Mouse (Mus musculus) heart, embryonic 11.5 days (tissue): ENCODE measurements around the gene Plin5. TPM values are rescaled to one million over a fixed set of nuclear protein-coding genes. Genes with fewer than 3 reads are reported as not detected.

Experiments used
- ATAC-seq: fragments of 200-750 bp; cut with Nextera tagmentation; replicated peaks from 2 replicates; pipeline ENCODE4 v1.8.0; 2017; ENCODE audit warnings: moderate library complexity; ENCODE audit not compliant: insufficient number of reproducible peaks, low FRiP score, low TSS enrichment
- H3K27ac ChIP-seq: fragments of 300-500 bp; sonication (generic); 2 replicates; pipeline ENCODE4 v1.5.1; 2014; ENCODE audit warnings: mild to moderate bottlenecking, low read depth, low read length
- H3K27me3 ChIP-seq: fragments of 300-500 bp; sonication (generic); 2 replicates; pipeline ENCODE4 v1.6.1; 2014; ENCODE audit warnings: mild to moderate bottlenecking, low read length, mixed read lengths; ENCODE audit not compliant: control insufficient read depth, insufficient read depth
- H3K36me3 ChIP-seq: fragments of 300-500 bp; sonication (generic); 2 replicates; pipeline ENCODE4 v1.6.1; 2014; ENCODE audit warnings: mild to moderate bottlenecking, low read length, moderate library complexity, mixed read lengths; ENCODE audit not compliant: control insufficient read depth, insufficient read depth
- H3K4me1 ChIP-seq: fragments of 300-500 bp; sonication (generic); 2 replicates; pipeline ENCODE4 v1.6.1; 2014; ENCODE audit warnings: low read length; ENCODE audit not compliant: control insufficient read depth, insufficient read depth
- H3K4me2 ChIP-seq: fragments of 300-500 bp; sonication (generic); 2 replicates; pipeline ENCODE4 v1.6.1; 2014; ENCODE audit warnings: mild to moderate bottlenecking, moderate library complexity
- H3K4me3 ChIP-seq: fragments of 300-500 bp; sonication (generic); 2 replicates; pipeline ENCODE4 v1.5.1; 2014; ENCODE audit warnings: low read depth, low read length
- H3K9ac ChIP-seq: fragments of 300-500 bp; sonication (generic); 2 replicates; pipeline ENCODE4 v1.6.1; 2014; ENCODE audit warnings: mild to moderate bottlenecking, low read depth, low read length, moderate library complexity
- H3K9me3 ChIP-seq: fragments of 300-500 bp; sonication (generic); replicated peaks from 2 replicates; pipeline ENCODE4 v1.6.1; 2016; ENCODE audit warnings: low read length; ENCODE audit not compliant: control insufficient read depth
- WGBS: fragments of 180-500 bp; shearing (Covaris S2); extraction: QIAGEN DNeasy Blood & Tissue Kit; methylation state at CpG from one replicate; pipeline ENCODE4 v1.1.7; 2014; ENCODE audit not compliant: insufficient replicate concordance; 5-methylcytosine and 5-hydroxymethylcytosine counted together
- polyA plus RNA-seq: library from polyadenylated mRNA; unstranded; fragments of >200 nt; fragmentation: Nextera tagmentation; extraction: Ambion mirVana; gene quantifications from 2 replicates; pipeline ENCODE4 v1.2.1, GENCODE M21; 2014

Plin5 gene
- polyA plus RNA-seq, 1 experiment from 2014 or later = 0.33 TPM

DNA sequence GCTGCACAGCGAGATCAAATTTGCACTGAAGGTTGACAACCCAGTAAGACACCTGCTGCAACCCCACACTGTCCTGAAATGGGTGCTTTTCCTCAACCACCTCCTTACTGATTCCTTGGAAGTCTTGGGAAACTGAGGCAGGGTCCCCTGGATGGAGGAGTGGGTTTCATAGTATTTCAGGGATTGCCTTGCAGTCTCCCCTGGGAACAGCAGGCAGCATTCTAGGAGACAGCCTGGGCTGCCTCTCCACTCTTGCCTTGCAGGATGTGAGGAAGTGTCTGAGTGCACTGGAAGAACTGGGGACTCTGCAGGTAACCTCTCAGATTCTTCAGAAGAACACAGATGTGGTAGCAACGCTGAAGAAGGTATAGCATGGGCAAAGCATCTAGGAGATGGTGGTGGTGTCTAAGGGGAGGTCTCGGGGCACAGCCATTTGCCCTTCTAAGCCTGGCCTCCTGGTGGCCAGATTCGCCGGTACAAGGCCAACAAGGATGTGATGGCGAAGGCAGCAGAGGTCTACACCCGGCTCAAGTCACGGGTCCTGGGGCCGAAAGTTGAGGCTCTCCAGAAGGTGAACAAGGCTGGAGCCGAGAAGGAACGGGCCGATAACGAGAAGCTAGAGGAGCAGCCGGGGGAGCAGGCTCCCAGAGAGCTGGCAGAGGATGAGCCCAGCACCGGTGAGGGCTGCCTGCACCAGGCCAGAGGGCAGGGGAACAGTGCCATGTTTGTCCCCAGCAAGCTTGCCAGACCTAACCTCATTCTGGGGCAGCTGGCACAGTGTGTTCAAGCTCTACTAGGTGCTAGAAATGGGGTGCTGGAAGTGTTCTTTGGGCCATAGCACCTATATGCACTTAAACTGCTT is 18.5 kb downstream of the Plin5 start:
- Histone ChIP-seq H3K9me3 (no peaks in the 10 kb centered on the region), H3K9ac (no peak overlapping the region), H3K4me1 (no peaks in the 10 kb centered on the region), H3K4me2 (no peak overlapping the region), H3K4me3 (no peak overlapping the region), H3K27ac (no peak overlapping the region), H3K27me3 (no peaks in the 10 kb centered on the region), H3K36me3 (peaks cover 52% of the 10 kb centered on the region)
- 90% methylated on average over 15 of the region's 15 CpGs for WGBS
- ATAC-seq = no peak

DNA sequence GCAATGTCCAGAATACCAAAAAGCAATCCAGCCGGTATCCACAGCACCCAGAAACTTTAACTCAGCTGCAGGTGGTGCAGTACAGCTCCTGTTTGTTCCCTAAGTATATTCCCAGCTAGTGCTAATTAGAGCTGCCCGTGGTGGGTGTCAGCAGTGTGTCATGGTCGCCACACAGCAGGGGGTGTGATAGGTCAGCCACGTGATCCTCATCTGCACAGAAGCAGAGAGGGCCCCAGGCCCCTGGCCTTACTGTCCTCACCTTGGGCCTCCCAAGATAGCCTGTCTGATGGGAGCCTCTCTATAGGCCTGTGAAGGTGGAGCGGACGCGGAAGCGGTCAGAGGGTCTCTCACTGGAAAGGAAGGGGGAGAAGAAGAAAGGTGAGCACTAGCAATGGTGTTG is 19.2 kb downstream of the Plin5 start:
- ATAC-seq = no peak
- Histone ChIP-seq H3K9me3 (no peaks in the 10 kb centered on the region), H3K27me3 (no peaks in the 10 kb centered on the region), H3K27ac (no peak overlapping the region), H3K4me1 (no peaks in the 10 kb centered on the region), H3K36me3 (peaks cover 55% of the 10 kb centered on the region), H3K4me3 (no peak overlapping the region), H3K9ac (no peak overlapping the region), H3K4me2 (no peak overlapping the region)
- WGBS = 88% methylated on average over 8 of the region's 8 CpGs

DNA sequence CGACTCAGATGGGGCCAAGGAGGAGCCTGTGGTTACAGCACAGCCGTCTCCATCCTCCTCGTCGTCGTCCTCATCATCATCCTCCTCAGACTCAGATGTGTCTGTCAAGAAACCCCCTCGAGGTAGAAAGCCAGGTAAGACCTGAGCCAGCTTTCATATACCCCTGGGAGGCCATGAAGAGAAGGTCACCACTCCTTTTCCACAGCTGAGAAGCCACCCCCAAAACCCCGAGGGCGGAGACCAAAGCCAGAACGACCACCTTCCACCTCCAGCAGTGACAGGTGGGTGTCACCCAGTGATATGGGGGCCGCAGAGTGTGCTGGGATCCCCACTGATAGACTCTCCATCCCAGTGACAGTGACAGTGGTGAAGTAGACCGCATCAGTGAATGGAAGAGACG is 20.5 kb downstream of the Plin5 start:
- WGBS = 87% methylated on average over 12 of the region's 12 CpGs
- no peak overlapping the region for H3K4me2 ChIP-seq
- no peaks in the 10 kb centered on the region for H3K27me3 ChIP-seq
- H3K27ac ChIP-seq = no peak overlapping the region
- no peaks in the 10 kb centered on the region for H3K9me3 ChIP-seq
- H3K4me1 ChIP-seq = no peaks in the 10 kb centered on the region
- H3K9ac ChIP-seq = no peak overlapping the region
- ATAC-seq = no peak
- H3K36me3 ChIP-seq = peaks cover 51% of the 10 kb centered on the region
- no peak overlapping the region for H3K4me3 ChIP-seq

DNA sequence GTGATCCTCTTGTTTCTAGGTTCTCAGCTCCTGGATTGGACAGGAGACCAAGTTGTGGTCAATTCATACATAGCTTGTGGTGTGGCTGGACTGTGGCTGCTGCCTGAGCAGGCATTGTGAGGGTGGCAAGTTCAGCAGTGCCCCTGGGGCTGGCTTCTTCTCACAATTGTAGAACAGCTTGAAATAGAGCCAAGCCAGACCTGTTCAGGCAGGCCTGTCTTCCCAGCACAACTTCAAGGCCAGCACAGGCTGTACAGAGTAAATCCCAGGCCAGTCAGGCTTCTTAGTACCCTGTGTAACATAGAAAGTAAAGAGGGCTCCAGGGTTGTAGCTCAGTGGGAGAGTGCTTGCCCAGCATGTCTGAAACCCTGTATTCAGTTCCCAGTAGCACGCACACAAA is 24.6 kb downstream of the Plin5 start:
- ATAC-seq = no peak
- Histone ChIP-seq H3K27me3 (no peaks in the 10 kb centered on the region), H3K36me3 (peaks cover 35% of the 10 kb centered on the region)

DNA sequence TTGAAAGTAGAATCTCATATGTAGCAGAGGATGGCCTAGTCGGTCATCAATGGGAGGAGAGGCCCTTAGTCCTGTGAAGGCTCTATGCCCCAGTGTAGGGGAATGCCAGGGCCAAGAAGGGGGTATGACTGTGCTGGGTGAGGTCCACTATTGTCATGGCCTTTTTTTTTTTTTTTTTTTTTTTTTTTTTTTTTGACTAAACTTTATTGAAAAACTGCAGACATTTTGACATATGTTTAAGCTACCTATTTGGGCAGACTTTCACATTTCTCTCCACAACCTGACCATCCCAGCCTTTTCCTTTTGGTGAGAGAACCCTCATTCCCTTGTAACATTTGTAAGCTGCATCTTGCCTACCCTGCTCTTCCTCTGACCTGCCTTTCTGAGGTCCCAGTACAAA is 25.1 kb downstream of the Plin5 start:
- Histone ChIP-seq H3K27me3 (no peaks in the 10 kb centered on the region), H3K36me3 (peaks cover 33% of the 10 kb centered on the region), H3K27ac (no peak overlapping the region), H3K4me2 (no peak overlapping the region), H3K9ac (no peak overlapping the region), H3K9me3 (no peaks in the 10 kb centered on the region), H3K4me3 (no peak overlapping the region), H3K4me1 (no peaks in the 10 kb centered on the region)
- no peak for ATAC-seq
- WGBS = 88% methylated on average over 1 of the region's 1 CpGs

More for the DNA sequence above, 24.6 kb downstream of the Plin5 start:
- no peaks in the 10 kb centered on the region for H3K4me1 ChIP-seq
- no peak overlapping the region for H3K4me2 ChIP-seq
- 90% methylated on average over 1 of the region's 1 CpGs for WGBS
- H3K9me3 ChIP-seq = no peaks in the 10 kb centered on the region
- no peak overlapping the region for H3K4me3 ChIP-seq
- no peak overlapping the region for H3K27ac ChIP-seq
- H3K9ac ChIP-seq = no peak overlapping the region

DNA sequence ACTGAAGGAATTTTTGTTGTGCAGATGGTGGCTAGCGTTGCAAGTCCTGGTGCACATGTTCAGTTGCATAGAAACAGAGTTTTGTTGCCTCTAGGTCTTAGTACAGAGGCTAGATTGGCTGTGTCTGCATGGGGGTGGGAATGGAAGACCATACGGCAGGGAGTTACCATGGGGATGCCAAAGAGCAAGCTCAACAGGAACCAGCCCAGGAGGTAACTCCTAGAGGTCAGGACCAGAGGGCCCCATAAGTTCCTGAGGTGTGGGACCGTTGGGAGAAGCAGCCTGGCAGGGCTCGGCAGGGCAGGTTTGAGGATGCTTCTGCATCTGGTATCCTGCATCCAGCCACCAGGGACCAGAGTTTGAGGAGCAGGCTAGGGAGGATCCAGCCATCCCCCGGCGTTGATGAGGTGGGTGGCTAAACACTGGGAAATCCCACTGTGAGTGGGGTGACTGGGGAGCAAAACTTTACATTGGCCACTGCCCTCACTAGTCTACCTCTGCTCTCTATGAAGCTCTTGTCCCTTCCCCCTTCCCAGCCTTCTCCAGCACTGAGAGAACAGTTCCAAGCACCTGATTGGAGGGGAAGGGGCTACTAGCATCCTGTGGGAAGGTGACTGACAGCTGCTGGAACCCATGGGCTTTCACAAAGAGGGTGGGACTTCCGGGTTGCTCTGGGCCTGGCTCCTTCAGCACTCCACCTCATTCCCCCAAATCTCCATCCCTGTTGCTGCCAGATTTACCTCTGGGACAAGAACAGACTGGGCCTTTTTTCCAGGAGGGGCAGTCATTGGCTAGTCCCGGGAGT is 36.4 kb downstream of the Plin5 start:
- H3K9me3 ChIP-seq = no peaks in the 10 kb centered on the region
- peak overlapping the region; percentile 79 for H3K9ac ChIP-seq
- WGBS = 13% methylated on average over 8 of the region's 8 CpGs
- peak overlapping the region; percentile 77 for H3K4me3 ChIP-seq
- H3K27ac ChIP-seq = 0 out of 2 replicates have a peak overlapping the region, but pooled peaks have one; percentile 8
- ATAC-seq = no peak
- H3K4me2 ChIP-seq = peak overlapping the region; percentile 86
- H3K36me3 ChIP-seq = peaks cover 17% of the 10 kb centered on the region
- H3K4me1 ChIP-seq = peaks cover 15% of the 10 kb centered on the region
- H3K27me3 ChIP-seq = no peaks in the 10 kb centered on the region

DNA sequence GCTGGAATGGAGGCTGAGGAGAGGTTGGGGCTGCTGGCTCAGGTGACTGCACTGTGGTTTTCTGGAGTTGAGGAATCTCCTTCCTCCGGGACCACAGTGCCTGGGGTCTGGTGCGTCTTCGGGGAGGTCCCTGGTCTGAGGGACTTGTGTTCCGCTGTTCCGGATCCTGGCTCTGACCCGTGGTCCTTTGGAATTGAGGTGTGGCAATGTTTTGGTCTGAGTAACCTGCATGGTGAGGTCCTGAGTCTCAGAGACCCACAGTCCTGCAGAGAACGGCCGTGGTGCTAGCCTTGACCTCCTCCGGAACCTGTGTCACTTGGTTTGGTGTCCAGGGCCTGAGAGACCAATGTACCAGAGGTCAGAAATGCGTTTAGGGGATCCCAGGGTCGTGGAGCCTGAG is 37.5 kb downstream of the Plin5 start:
- H3K9me3 ChIP-seq = no peaks in the 10 kb centered on the region
- peaks cover 13% of the 10 kb centered on the region; the same call in 1 of the 2 replicates for H3K36me3 ChIP-seq
- H3K27ac ChIP-seq = peak overlapping the region; percentile 46; the same call in 1 of the 2 replicates
- no peak for ATAC-seq
- peak overlapping the region; percentile 77 for H3K4me3 ChIP-seq
- peak overlapping the region; percentile 86 for H3K4me2 ChIP-seq
- under 1% methylated on average over 11 of the region's 11 CpGs for WGBS
- H3K27me3 ChIP-seq = no peaks in the 10 kb centered on the region
- peaks cover 19% of the 10 kb centered on the region for H3K4me1 ChIP-seq
- peak overlapping the region; percentile 79 for H3K9ac ChIP-seq

DNA sequence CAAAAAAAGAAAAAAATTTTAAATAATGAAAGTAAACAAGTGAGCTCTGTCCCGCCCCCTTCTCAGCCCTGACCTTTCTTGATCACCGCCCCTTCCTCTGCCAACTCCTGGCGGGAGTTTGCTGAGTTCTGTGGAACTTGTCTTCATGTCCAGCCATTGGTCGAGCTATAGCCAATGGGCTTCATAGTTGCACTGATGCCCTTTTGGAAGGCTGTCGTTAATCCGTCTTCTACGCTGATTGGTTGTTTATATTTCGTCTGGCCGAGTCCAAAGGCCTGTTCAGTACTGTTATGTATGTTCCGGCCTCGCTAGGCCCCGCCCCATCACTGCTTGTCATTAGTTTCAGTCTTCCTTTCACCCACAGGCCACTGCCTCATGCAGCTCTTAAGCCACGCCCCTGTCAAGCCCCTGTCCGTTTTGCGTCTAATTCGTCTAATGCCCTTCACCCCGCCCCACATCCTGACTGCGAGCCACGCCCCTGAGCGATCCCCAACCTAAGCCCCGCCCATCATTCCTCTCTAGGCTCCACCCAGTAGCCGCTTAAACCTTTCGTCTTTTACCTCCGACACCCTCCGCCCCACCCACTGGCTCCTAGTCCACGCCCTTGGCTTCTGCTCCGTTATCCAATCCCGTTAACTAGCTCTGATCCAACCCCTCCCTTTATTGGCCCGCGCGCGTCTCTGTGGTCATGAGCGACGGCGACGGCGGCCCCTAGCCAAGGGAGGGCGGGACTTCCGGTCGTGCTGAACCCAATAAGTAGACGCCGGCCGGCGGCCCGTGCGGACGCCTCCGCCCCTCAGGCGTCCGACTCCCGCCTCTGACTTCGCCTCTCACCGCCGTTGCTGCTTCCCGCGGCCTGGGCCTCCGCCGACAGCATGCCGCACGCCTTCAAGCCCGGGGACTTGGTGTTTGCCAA is 38.3 kb downstream of the Plin5 start, which contains the start of gene Hdgfl2:
Hdgfl2 (plus strand) TSS at position 755 of the 916 bp plus-strand sequence.
- H3K4me3 ChIP-seq = peak within 1 kb of the TSS; percentile 77
- H3K9me3 ChIP-seq = no peaks in the 10 kb centered on the region
- peak; percentile 92 for ATAC-seq
- WGBS = under 1% methylated on average over 61 of the region's 61 CpGs
- H3K36me3 ChIP-seq = peaks cover 13% of the 10 kb centered on the region; the same call in 1 of the 2 replicates
- H3K27me3 ChIP-seq = no peaks in the 10 kb centered on the region
- H3K4me1 ChIP-seq = peaks cover 19% of the 10 kb centered on the region
- peak within 1 kb of the TSS; percentile 79 for H3K9ac ChIP-seq
- H3K27ac ChIP-seq = peak within 1 kb of the TSS; percentile 46
- H3K4me2 ChIP-seq = peak within 1 kb of the TSS; percentile 86
